In genomic region chr1:58713081-58713892, GRCm38 (mm10) we compare ENCODE assay signal across 8 mouse cellular contexts. TPM values are rescaled to one million over a fixed set of nuclear protein-coding genes. Genes with fewer than 3 reads are reported as not detected.
DNase-seq lines count a peak whose midpoint lies in the region; ATAC-seq and TF ChIP-seq lines count a peak whose summit lies in the region.

No protein-coding gene starts in this region.

- H3K4me2 ChIP-seq in liver, embryonic 11.5 days: peak overlapping the region; percentile 80
- H3K4me2 ChIP-seq in midbrain, postnatal 0 days (ENCODE audit: low read depth, low read length, poor library complexity, severe bottlenecking): peak overlapping the region; percentile 81

- H3K36me3 ChIP-seq in heart, adult 2 months (ENCODE audit: control insufficient read depth, insufficient read depth, low read length): peaks cover 43% of the 10 kb centered on the region
- 0 out of 2 replicates have a peak, but pooled peaks cover 5% of the 10 kb centered on the region for H3K36me3 ChIP-seq in liver, embryonic 11.5 days (ENCODE audit: control insufficient read depth, insufficient read depth, low read length)
- H3K36me3 ChIP-seq in midbrain, postnatal 0 days (ENCODE audit: insufficient read depth, low read length): no peaks in the 10 kb centered on the region

- ATAC-seq in liver, embryonic 11.5 days (replicated peaks; ENCODE audit: low FRiP score): no peak
- peak; percentile 14; the same call in 1 of the 2 replicates for ATAC-seq in midbrain, postnatal 0 days (ENCODE audit: low FRiP score)

- peaks cover 7% of the 10 kb centered on the region for H3K4me1 ChIP-seq in heart, adult 2 months (ENCODE audit: control insufficient read depth, insufficient read depth, low read length)
- H3K4me1 ChIP-seq in liver, embryonic 11.5 days (replicated peaks; ENCODE audit: control insufficient read depth, insufficient read depth, low read length): peaks cover 19% of the 10 kb centered on the region; the same call in 1 of the 2 replicates
- peaks cover 4% of the 10 kb centered on the region; the same call in 1 of the 2 replicates for H3K4me1 ChIP-seq in midbrain, postnatal 0 days (ENCODE audit: insufficient read depth, low read length)

- peak; percentile 25 for DNase-seq in spleen, adult 12 weeks (ENCODE audit: low spot score)
- DNase-seq in spleen, postnatal 14 days (ENCODE audit: low spot score in 2 of 2): no peak
- peak; percentile 67 for DNase-seq in embryo, embryonic 9.5 days (ENCODE audit: extremely low spot score)
- peak; percentile 73 to 83 for DNase-seq in heart, adult 2 months
- peak; percentile 77 for DNase-seq in kidney, adult 18-20 months
- DNase-seq in liver, embryonic 11.5 days (ENCODE audit: low spot score): no peak
- peak; percentile 83 for DNase-seq in midbrain, postnatal 0 days (ENCODE audit: low spot score)
- DNase-seq in spleen, postnatal 4 days (ENCODE audit: low spot score in 2 of 2): peak; percentile 42 to 75

- peak overlapping the region; percentile 88 for H3K4me3 ChIP-seq in heart, adult 2 months
- peak overlapping the region; percentile 71 for H3K4me3 ChIP-seq in liver, embryonic 11.5 days (ENCODE audit: low read depth, low read length)
- peak overlapping the region; percentile 51 for H3K4me3 ChIP-seq in midbrain, postnatal 0 days (ENCODE audit: low read depth, low read length)

- no peaks in the 10 kb centered on the region for H3K9me3 ChIP-seq in liver, embryonic 11.5 days (ENCODE audit: control insufficient read depth, low read length)
- H3K9me3 ChIP-seq in midbrain, postnatal 0 days (ENCODE audit: low read length): no peaks in the 10 kb centered on the region

- H3K9ac ChIP-seq in heart, adult 2 months (ENCODE audit: low read depth, low read length): peak overlapping the region; percentile 92
- peak overlapping the region; percentile 86 for H3K9ac ChIP-seq in liver, embryonic 11.5 days (ENCODE audit: low read depth, low read length)
- H3K9ac ChIP-seq in midbrain, postnatal 0 days (replicated peaks; ENCODE audit: low read length, poor library complexity, severe bottlenecking): peak overlapping the region; percentile 64

- H3K27ac ChIP-seq in heart, adult 2 months: peak overlapping the region; percentile 96
- H3K27ac ChIP-seq in liver, embryonic 11.5 days (ENCODE audit: low read depth, low read length): peak overlapping the region; percentile 99
- H3K27ac ChIP-seq in midbrain, postnatal 0 days (ENCODE audit: low read depth, low read length): peak overlapping the region; percentile 83

- 3% methylated on average over 30 of the region's 31 CpGs for WGBS in heart, adult 2 months
- 3% methylated on average over 31 of the region's 31 CpGs for WGBS in liver, embryonic 11.5 days
- WGBS in midbrain, postnatal 0 days: 5% methylated on average over 31 of the region's 31 CpGs

- TF ChIP-seq POLR2A in heart, adult 2 months (IDR thresholded peaks at IDR 0.05; ENCODE audit: insufficient read depth, low read depth, low read length): peak; percentile 71

- intact Hi-C loops in heart, adult 2 months (cut with DNase I): loop anchor here (5.0 kb wide), 2 partner anchors 126 to 259 kb away; partner anchors contain the start of genes Fam126b, Ndufb3, Stradb and Trak2

- H3K79me2 ChIP-seq in heart, adult 2 months (replicated peaks; ENCODE audit: control insufficient read depth, insufficient read depth, low read length): no peaks in the 10 kb centered on the region

- TF ChIP-seq EP300 in heart, adult 2 months (IDR thresholded peaks at IDR 0.05; ENCODE audit: insufficient read depth, low read depth, low read length): peak; percentile 63; the same call in 1 of the 2 replicates

- no peaks in the 10 kb centered on the region for H3K27me3 ChIP-seq in heart, adult 2 months (ENCODE audit: control insufficient read depth, insufficient read depth, low read length)
- no peaks in the 10 kb centered on the region for H3K27me3 ChIP-seq in liver, embryonic 11.5 days (replicated peaks; ENCODE audit: control insufficient read depth, insufficient read depth, low read length)
- no peaks in the 10 kb centered on the region for H3K27me3 ChIP-seq in midbrain, postnatal 0 days (ENCODE audit: insufficient read depth, low read length)

- TF ChIP-seq CTCF in heart, adult 2 months (IDR thresholded peaks at IDR 0.05): peak; percentile 48
- TF ChIP-seq CTCF in midbrain, postnatal 0 days (IDR thresholded peaks at IDR 0.05): peak; percentile 35; the same call in 1 of the 2 replicates

RNA-seq across cellular contexts. Expression of gene Cflar, which starts 2.0 kb away (rescaled TPM):
- 10 to 100 TPM; 50.2 to 63.0 TPM for total RNA-seq in heart, adult 2 months (2021)
- 21.7 and 39.1 TPM in 2 replicates for polyA plus RNA-seq in heart, adult 2 months (2012; rRNA removed)
- 18.6 and 20.4 TPM in 2 replicates for polyA plus RNA-seq in liver, embryonic 11.5 days (2014; fragmentation: Nextera tagmentation; extraction: Ambion mirVana)
- total RNA-seq in midbrain, postnatal 0 days (2014; rRNA removed): 15.3 and 17.4 TPM in 2 replicates
- polyA plus RNA-seq in midbrain, postnatal 0 days (2015; fragmentation: Nextera tagmentation; extraction: Ambion mirVana): 15.8 and 16.7 TPM in 2 replicates

RNA-seq across cellular contexts. Expression of gene Als2cr12, which starts 17.5 kb away (rescaled TPM):
- total RNA-seq in heart, adult 2 months (2021): not detected
- polyA plus RNA-seq in heart, adult 2 months (2012; rRNA removed): 0.49 TPM in 1 of 2 replicates, not detected in the other
- not detected in 2 replicates for polyA plus RNA-seq in liver, embryonic 11.5 days (2014; fragmentation: Nextera tagmentation; extraction: Ambion mirVana)
- not detected in 2 replicates for total RNA-seq in midbrain, postnatal 0 days (2014; rRNA removed)
- 0.16 TPM in 1 of 2 replicates, not detected in the other for polyA plus RNA-seq in midbrain, postnatal 0 days (2015; fragmentation: Nextera tagmentation; extraction: Ambion mirVana)

Comparison
In these comparisons a context has a peak if more than half of its experiments do, and no peak if none do; other contexts are left out.
1. DNase-seq: peak in spleen, adult 12 weeks (single experiment), embryo, embryonic 9.5 days (single experiment), heart, adult 2 months (2 of 2), kidney, adult 18-20 months (single experiment), midbrain, postnatal 0 days (single experiment) and spleen, postnatal 4 days (2 of 2); none in spleen, postnatal 14 days (0 of 2) and liver, embryonic 11.5 days (single experiment).
2. Peak in every context shown above with its lines, with median percentiles within 50 percentile points of each other: H3K27ac ChIP-seq, H3K4me3 ChIP-seq and H3K9ac ChIP-seq.